Mouse (Mus musculus): ENCODE data around the gene Irgc1. TPM values are rescaled to one million over a fixed set of nuclear protein-coding genes. Genes with fewer than 3 reads are reported as not detected.

Irgc1 gene
- polyA plus RNA-seq, 1 experiment from 2014 or later, result not detected

- no peak overlapping the region for H3K4me3 ChIP-seq
- H3K4me1 ChIP-seq, result peaks cover 9% of the 10 kb centered on the region; the same call in 1 of the 2 replicates
- H3K27ac ChIP-seq, result no peak overlapping the region
- no peak overlapping the region for H3K4me2 ChIP-seq
- no peaks in the 10 kb centered on the region for H3K27me3 ChIP-seq
- ATAC-seq (ENCODE audit: borderline replicate concordance, extremely low read depth, low FRiP score, low TSS enrichment), result no peak
- no peak overlapping the region for H3K9ac ChIP-seq
- 91% methylated on average over 5 of the region's 5 CpGs for WGBS
- H3K9me3 ChIP-seq, result no peaks in the 10 kb centered on the region
- H3K36me3 ChIP-seq, result peaks cover 14% of the 10 kb centered on the region
Observed at GRCm38 (mm10) chr7:24467886-24468285, 15.8 kb upstream of the Irgc1 start.

DNA sequence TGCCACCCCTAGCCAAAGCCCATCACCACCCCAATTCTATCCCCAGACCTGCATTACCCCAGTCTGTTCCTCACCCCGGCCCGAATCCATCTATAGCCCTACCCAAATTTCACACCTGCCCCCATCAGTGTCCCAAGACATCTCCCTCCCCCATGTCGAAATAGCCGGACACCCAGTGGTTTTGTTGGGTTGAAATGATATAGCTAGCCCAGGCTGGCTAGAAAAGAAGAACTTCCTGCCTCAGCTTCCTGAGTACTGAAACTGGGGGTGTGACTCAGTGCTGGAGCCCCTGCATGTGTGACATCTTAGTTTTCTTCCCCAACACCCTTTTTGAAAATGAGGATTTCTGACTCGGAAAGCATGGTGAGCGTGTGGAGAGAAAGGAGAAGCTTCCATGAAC, 14.7 kb upstream of the Irgc1 start:
- Histone ChIP-seq H3K27me3 (no peaks in the 10 kb centered on the region), H3K4me1 (peaks cover 18% of the 10 kb centered on the region), H3K4me2 (no peak overlapping the region), H3K36me3 (peaks cover 7% of the 10 kb centered on the region; the same call in 1 of the 2 replicates), H3K9ac (no peak overlapping the region), H3K4me3 (no peak overlapping the region), H3K9me3 (no peaks in the 10 kb centered on the region), H3K27ac (no peak overlapping the region)
- WGBS, result 81% methylated on average over 6 of the region's 6 CpGs
- ATAC-seq (ENCODE audit: borderline replicate concordance, extremely low read depth, low FRiP score, low TSS enrichment), result no peak

DNA sequence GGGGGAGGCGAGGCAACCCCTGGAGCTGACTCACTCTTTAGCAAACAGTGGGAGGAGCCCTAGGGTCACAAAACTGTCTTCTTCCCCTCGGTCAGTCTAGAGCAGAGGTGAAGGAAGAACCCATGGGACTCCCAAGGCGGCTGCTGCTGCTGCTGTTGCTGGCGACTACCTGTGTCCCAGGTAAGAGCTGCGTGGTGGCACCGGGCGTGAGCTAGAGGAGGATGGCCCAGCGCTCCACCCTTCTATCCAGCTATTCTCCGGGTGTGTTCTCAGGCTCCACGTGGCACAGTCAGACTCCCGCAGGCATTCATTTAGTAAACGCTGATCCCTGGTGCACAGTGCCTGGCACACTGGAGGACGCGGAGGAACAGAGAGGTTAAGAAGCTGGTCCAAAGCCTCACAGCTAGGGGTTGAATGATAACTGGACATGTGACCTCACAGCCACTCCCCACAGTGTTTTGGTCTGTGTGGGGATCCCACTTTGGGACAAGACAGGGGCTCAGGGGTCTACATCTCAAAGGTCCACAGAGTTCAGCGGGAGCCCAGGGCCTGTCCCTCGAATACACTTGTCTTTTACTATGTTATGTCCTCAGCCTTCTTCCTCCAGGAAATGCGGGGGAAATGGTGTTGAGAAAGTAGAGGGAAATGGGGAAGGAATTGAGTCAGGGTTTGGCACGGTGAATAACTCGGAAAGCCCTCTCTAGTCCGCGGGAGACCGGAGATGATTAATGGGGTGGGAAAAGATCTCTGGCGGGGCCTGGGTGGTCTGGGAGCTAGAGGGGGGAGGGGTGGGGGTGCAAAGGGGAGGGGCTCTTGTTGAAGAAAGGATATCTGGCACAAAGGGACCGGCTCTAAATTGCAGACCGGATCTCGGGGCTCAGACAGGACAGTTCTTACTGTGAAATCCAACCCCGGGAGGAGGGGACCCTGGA, 10.6 kb upstream of the Irgc1 start, which contains the start of gene Plaur:
Plaur (plus strand) TSS at position 97 of the 932 bp plus-strand sequence.
- peak; percentile 81 for ATAC-seq (ENCODE audit: borderline replicate concordance, extremely low read depth, low FRiP score, low TSS enrichment)
- Histone ChIP-seq H3K9ac (peak within 1 kb of the TSS; percentile 32), H3K27ac (peak within 1 kb of the TSS; percentile 91), H3K27me3 (no peaks in the 10 kb centered on the region), H3K9me3 (no peaks in the 10 kb centered on the region), H3K4me3 (peak within 1 kb of the TSS; percentile 48), H3K4me1 (peaks cover 45% of the 10 kb centered on the region), H3K4me2 (peak within 1 kb of the TSS; percentile 68), H3K36me3 (no peaks in the 10 kb centered on the region)
- WGBS, result 2% methylated on average over 26 of the region's 27 CpGs

DNA sequence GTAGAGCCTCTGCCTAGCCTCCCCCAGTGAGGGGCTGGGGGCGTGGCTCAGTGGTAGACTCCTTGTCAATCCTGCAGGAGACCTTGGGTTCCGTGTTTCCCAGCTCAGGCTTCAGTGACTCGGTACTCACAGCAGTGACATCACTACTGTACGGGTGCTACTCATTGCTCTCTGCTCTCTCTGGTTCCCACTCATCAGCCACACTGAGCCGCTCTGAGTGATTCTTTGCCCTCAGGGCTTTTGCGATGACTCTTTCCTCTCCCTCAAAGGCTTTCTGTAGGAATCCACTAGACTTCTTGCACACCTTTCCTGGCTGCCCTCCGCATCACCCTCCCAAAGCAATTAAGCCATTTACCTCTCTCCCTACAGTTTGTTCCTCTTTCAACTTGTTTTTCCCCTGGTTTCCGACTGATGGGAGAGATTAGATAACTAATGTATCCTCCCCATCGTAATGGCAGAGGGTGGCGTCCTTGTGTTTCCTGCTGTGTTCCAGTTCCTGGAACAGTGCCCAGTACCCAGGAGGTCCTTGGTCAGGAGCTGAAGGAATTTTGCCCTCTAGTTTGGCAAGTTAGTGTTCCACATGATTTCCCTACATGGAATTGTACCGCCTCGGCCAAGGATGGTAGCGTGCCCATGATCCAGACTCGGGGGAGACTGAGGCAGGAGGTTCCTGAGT, 9.4 kb upstream of the Irgc1 start:
- ATAC-seq (ENCODE audit: borderline replicate concordance, extremely low read depth, low FRiP score, low TSS enrichment), result no peak
- H3K27ac ChIP-seq, result peak overlapping the region; percentile 91
- H3K9me3 ChIP-seq, result no peaks in the 10 kb centered on the region
- no peak overlapping the region for H3K9ac ChIP-seq
- 0 out of 2 replicates have a peak overlapping the region, but pooled peaks have one; percentile 48 for H3K4me3 ChIP-seq
- no peaks in the 10 kb centered on the region for H3K36me3 ChIP-seq
- H3K27me3 ChIP-seq, result no peaks in the 10 kb centered on the region
- peaks cover 45% of the 10 kb centered on the region for H3K4me1 ChIP-seq
- WGBS, result 34% methylated on average over 14 of the region's 14 CpGs
- H3K4me2 ChIP-seq, result peak overlapping the region; percentile 68

DNA sequence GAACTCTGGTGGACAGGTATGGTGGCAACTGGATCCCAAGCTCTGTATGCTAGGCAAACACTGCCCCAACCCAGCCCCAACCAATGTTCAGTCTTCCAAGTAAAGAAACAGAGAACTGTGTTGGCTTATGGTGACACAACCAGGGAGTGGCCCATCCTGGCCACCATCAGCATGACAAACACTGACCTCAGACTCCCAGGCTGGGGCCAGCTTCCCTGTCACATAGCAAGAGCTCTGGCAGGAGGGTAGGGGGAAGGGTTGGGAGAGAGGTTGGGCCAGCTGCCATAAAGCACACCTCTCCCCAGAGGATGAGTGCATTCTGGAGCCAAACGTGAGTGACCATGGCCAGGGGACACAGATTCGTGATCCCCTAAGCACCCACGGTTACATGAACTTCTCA, 7.7 kb upstream of the Irgc1 start:
- no peak overlapping the region for H3K4me3 ChIP-seq
- H3K4me1 ChIP-seq, result peaks cover 45% of the 10 kb centered on the region
- WGBS, result 39% methylated on average over 3 of the region's 3 CpGs
- H3K9me3 ChIP-seq, result no peaks in the 10 kb centered on the region
- no peaks in the 10 kb centered on the region for H3K27me3 ChIP-seq
- no peaks in the 10 kb centered on the region for H3K36me3 ChIP-seq
- ATAC-seq (ENCODE audit: borderline replicate concordance, extremely low read depth, low FRiP score, low TSS enrichment), result no peak
- H3K27ac ChIP-seq, result peak overlapping the region; percentile 37
- no peak overlapping the region for H3K4me2 ChIP-seq
- H3K9ac ChIP-seq, result no peak overlapping the region

DNA sequence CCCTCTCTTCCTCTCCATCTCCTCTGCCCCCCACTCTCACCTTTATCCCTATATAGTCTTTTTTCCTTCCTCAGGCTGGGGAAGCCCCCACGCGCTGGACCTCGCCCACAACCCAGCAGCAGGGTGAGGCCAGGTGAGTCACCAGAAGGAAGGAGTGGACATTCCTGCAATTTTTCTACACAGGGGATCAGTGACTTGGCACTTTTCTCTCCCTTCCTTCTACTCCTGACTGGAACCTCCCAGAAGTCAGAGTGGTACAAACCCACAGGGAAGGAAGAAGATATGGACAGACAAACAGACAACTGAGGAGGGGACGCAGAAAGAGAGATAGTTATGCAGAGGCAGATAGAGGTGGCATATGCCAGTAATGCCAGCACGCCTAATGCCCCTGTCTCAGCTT, 7.3 kb upstream of the Irgc1 start:
- H3K36me3 ChIP-seq, result no peaks in the 10 kb centered on the region
- H3K27me3 ChIP-seq, result no peaks in the 10 kb centered on the region
- H3K9ac ChIP-seq, result no peak overlapping the region
- no peak for ATAC-seq (ENCODE audit: borderline replicate concordance, extremely low read depth, low FRiP score, low TSS enrichment)
- H3K4me1 ChIP-seq, result peaks cover 45% of the 10 kb centered on the region
- peak overlapping the region; percentile 37 for H3K27ac ChIP-seq
- 62% methylated on average over 5 of the region's 5 CpGs for WGBS
- H3K4me2 ChIP-seq, result no peak overlapping the region
- H3K4me3 ChIP-seq, result no peak overlapping the region
- no peaks in the 10 kb centered on the region for H3K9me3 ChIP-seq

- Histone ChIP-seq H3K9ac (no peak overlapping the region), H3K4me1 (peaks cover 36% of the 10 kb centered on the region), H3K36me3 (no peaks in the 10 kb centered on the region), H3K4me2 (no peak overlapping the region), H3K27ac (no peak overlapping the region), H3K27me3 (no peaks in the 10 kb centered on the region), H3K9me3 (no peaks in the 10 kb centered on the region), H3K4me3 (no peak overlapping the region)
- ATAC-seq (ENCODE audit: borderline replicate concordance, extremely low read depth, low FRiP score, low TSS enrichment), result no peak
- WGBS, result 55% methylated on average over 10 of the region's 10 CpGs
Observed at GRCm38 (mm10) chr7:24457726-24458370, 5.8 kb upstream of the Irgc1 start.

DNA sequence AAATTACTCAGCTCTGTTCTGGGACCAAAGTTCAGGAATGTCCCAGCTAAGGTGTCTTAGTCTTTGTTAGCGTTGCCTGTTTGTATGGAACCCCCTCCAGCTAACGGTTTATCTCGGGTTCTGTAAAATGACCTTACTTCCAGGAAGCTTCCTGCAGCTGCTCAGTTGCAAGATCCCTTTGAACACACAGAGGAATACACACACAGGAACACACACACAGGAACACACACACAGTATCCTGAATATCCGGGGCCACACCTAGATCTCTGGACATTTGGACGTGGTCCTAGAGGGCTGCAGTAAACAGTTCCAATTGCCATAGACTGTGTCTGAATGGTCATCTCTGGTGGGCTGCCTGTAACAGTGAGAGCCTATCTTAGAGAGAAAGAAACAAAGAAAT, 3.6 kb upstream of the Irgc1 start:
- no peak overlapping the region for H3K27ac ChIP-seq
- no peaks in the 10 kb centered on the region for H3K27me3 ChIP-seq
- H3K9ac ChIP-seq, result no peak overlapping the region
- WGBS, result 53% methylated on average over 5 of the region's 5 CpGs
- H3K4me1 ChIP-seq, result peaks cover 20% of the 10 kb centered on the region
- H3K4me3 ChIP-seq, result no peak overlapping the region
- no peaks in the 10 kb centered on the region for H3K36me3 ChIP-seq
- H3K4me2 ChIP-seq, result no peak overlapping the region
- no peak for ATAC-seq (ENCODE audit: borderline replicate concordance, extremely low read depth, low FRiP score, low TSS enrichment)
- H3K9me3 ChIP-seq, result no peaks in the 10 kb centered on the region

DNA sequence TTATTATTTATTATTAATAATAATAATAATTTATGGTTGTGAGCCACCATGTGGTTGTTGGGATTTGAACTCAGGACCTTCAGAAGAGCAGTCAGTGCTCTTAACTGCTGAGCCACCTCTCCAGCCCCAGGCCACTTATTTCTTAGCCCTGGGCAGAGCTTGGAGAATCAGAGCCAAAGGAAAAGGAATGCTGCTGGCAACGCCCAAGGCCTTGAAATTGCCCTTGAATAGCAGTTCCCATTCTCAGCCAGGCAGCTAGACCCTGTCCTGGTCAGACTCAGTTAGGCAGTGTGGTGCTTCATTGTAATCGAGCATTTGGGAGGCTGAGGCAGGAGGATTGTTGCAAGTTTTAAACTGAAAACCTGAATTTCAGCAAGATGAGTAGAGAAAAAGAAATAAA, 2.1 kb upstream of the Irgc1 start:
- H3K27ac ChIP-seq, result no peak overlapping the region
- no peaks in the 10 kb centered on the region for H3K9me3 ChIP-seq

DNA sequence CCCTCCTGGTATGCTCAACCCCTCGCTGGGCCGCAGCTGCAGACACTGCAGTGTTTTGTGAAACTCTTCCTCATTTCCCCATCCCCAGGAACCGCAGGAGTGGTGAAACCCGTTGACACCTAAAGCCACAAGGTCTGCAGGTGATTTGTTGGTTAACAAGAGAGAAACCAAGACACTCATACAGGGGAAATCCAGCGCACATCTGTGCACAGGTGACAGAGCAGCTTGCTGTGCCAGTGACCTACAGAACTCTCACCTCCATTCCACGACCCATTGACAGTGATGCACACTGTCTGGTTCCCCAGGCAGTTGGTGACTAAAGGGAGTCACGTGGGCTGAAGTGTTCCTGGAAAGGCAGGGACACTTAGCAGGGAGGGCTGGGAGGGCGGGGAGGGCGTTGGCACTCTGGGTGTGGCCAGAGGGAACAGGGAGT, 1.5 kb downstream of the Irgc1 start:
- peaks cover 3% of the 10 kb centered on the region; the same call in 1 of the 2 replicates for H3K4me1 ChIP-seq
- 44% methylated on average over 9 of the region's 9 CpGs for WGBS
- no peak overlapping the region for H3K9ac ChIP-seq
- H3K36me3 ChIP-seq, result no peaks in the 10 kb centered on the region
- no peaks in the 10 kb centered on the region for H3K27me3 ChIP-seq
- no peak overlapping the region for H3K4me2 ChIP-seq
- no peaks in the 10 kb centered on the region for H3K9me3 ChIP-seq
- ATAC-seq (ENCODE audit: borderline replicate concordance, extremely low read depth, low FRiP score, low TSS enrichment), result no peak
- H3K27ac ChIP-seq, result no peak overlapping the region
- no peak overlapping the region for H3K4me3 ChIP-seq

More for the DNA sequence above, 2.1 kb upstream of the Irgc1 start:
- Histone ChIP-seq H3K36me3 (no peaks in the 10 kb centered on the region), H3K9ac (no peak overlapping the region), H3K4me1 (peaks cover 11% of the 10 kb centered on the region), H3K27me3 (no peaks in the 10 kb centered on the region), H3K4me3 (no peak overlapping the region), H3K4me2 (no peak overlapping the region)
- ATAC-seq (ENCODE audit: borderline replicate concordance, extremely low read depth, low FRiP score, low TSS enrichment), result no peak
- WGBS, result 71% methylated on average over 2 of the region's 2 CpGs

GRCm38 (mm10) chr7:24448782-24449517, 3.1 kb downstream of the Irgc1 start:
- H3K27me3 ChIP-seq, result no peaks in the 10 kb centered on the region
- peaks cover 3% of the 10 kb centered on the region; the same call in 1 of the 2 replicates for H3K4me1 ChIP-seq
- H3K4me3 ChIP-seq, result no peak overlapping the region
- 48% methylated on average over 14 of the region's 14 CpGs for WGBS
- no peak overlapping the region for H3K27ac ChIP-seq
- H3K36me3 ChIP-seq, result no peaks in the 10 kb centered on the region
- H3K9ac ChIP-seq, result no peak overlapping the region
- no peak overlapping the region for H3K4me2 ChIP-seq
- ATAC-seq (ENCODE audit: borderline replicate concordance, extremely low read depth, low FRiP score, low TSS enrichment), result no peak
- H3K9me3 ChIP-seq, result no peaks in the 10 kb centered on the region
